In genomic region chr10:88409751-88410150, GRCm38 (mm10) we compare ENCODE assay signal across 26 mouse cellular contexts. TPM values are rescaled to one million over a fixed set of nuclear protein-coding genes. Genes with fewer than 3 reads are reported as not detected.
"Had no signal": no experiment of that assay in that cellular context is flagged by ENCODE, and none has a peak within 500 bp of the region (broad histone marks: within the 10 kb centered on the region; RNA-seq: fewer than 3 reads in every experiment).

No protein-coding gene starts in this region.

- H3K9me3 ChIP-seq: liver, embryonic 13.5 days; stomach, embryonic 15.5 days had no signal

- H3K36me3 ChIP-seq: stomach, embryonic 15.5 days had no signal

- DNase-seq: kidney, adult 2 months; kidney, postnatal 25 days; layer of hippocampus, adult 9-11 months; layer of hippocampus, postnatal 36 days; liver, embryonic 13.5 days; lung, adult 2 months; lung, postnatal 14 days; lung, postnatal 4 days; midbrain, embryonic 14.5 days; right cerebral cortex, postnatal 14 days; right cerebral cortex, postnatal 4 days; thymus, postnatal 36 days had no signal

- H3K27me3 ChIP-seq: liver, embryonic 13.5 days; stomach, embryonic 15.5 days had no signal

- H3K27ac ChIP-seq: kidney, postnatal 0 days; layer of hippocampus, adult 2 months; left cerebral cortex, adult 2 months; liver, embryonic 13.5 days; stomach, embryonic 15.5 days had no signal

- H3K4me1 ChIP-seq: liver, embryonic 13.5 days; stomach, embryonic 15.5 days had no signal

- H3K4me3 ChIP-seq: layer of hippocampus, adult 2 months; left cerebral cortex, adult 2 months; liver, embryonic 13.5 days; stomach, embryonic 15.5 days had no signal

RNA-seq across cellular contexts. Expression of gene Sycp3, which starts 49.6 kb away (rescaled TPM):
- total RNA-seq: liver, adult 2 months; midbrain, postnatal 0 days had no signal
- polyA plus RNA-seq: kidney, adult 2 months; kidney, embryonic 14.5 days; large intestine, adult 2 months; limb, embryonic 11.5 days; liver, adult 2 months; liver, embryonic 16.5 days; lung, adult 2 months; lung, embryonic 16.5 days; midbrain, embryonic 11.5 days; neural tube, embryonic 11.5 days; neural tube, embryonic 14.5 days had no signal
